Mouse (Mus musculus): ENCODE results near the gene Mamdc2. TPM values are rescaled to one million over a fixed set of nuclear protein-coding genes. Genes with fewer than 3 reads are reported as not detected.

Gene Mamdc2
- total RNA-seq, 1 experiment from 2014 or later, result 1.3 TPM

DNA sequence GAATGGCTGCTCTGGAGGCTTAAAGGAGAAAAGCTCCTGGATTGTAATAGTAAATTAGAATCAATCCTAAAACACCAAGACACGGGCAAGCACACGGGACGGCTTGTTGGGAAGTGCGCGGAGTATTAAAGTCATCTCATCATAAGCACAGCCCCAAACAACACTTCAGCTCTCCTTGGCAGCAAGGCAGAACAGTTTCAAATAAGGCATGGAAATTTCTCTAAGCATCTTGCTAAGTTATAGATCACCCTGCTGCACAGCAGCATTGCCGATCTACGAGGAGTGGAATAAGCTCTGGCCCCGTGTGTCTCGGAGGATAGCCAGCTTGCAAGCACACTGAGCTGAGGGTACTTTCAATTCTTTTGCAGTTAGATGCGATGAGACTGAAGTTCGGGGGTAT lies 13.8 kb downstream of the Mamdc2 start:
- DNase-seq, result no peak

DNA sequence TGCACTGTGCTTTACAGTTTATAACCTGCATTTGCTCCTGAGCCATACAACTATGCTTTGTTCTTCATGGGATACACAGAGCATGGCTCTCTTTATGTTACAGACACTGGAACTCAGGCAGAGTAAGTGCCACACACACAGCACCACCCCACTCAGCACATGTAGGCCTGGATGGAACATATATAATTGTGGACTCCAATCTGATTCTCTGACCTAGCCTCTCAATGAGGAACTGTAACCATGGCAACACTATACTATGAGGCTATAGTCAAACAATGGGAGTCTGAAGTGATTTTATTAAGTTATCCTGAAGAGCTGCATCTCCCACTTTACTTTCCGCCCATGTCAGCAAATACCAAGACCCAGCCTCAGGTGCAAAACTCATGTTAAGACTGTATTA lies 30.6 kb downstream of the Mamdc2 start:
- no peak for DNase-seq

DNA sequence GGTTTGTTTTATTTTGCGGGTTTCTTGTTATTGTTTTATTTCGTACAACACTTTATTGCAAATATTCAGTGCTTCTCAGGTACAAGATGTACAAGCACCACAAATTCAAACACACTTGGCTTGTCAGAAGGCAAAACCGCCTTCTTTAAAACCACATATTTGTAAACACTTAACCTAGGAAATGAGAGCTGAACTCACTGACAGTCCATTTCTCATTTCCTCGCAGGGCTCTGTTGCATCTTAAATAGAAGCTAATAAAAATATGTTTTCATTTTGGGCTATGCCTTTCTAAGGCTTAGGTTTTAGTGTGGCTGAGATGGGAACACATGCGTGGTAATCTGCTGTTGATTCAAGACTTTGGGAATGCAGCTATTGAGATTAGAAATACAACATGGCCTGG lies 37.4 kb downstream of the Mamdc2 start:
- no peak for DNase-seq

DNA sequence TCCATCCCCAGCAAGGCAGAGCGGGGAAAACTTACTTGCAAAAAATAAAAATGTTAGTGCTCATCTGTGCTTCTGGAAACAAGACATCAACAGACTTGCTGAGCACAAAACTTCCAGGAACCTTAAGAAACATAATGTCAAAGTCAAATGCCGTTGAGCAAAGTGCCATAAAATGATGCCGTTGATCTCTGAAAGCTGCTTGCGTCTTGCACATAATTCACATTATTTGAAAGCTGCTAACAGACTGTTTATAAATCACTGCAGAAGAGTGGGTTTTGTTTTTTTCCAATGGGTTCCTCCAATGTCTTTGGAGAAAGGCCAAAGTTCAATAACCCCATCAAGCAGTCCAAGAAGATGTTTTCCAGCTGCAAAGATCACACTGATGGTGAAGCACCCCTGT lies 37.9 kb downstream of the Mamdc2 start:
- no peak for DNase-seq

DNA sequence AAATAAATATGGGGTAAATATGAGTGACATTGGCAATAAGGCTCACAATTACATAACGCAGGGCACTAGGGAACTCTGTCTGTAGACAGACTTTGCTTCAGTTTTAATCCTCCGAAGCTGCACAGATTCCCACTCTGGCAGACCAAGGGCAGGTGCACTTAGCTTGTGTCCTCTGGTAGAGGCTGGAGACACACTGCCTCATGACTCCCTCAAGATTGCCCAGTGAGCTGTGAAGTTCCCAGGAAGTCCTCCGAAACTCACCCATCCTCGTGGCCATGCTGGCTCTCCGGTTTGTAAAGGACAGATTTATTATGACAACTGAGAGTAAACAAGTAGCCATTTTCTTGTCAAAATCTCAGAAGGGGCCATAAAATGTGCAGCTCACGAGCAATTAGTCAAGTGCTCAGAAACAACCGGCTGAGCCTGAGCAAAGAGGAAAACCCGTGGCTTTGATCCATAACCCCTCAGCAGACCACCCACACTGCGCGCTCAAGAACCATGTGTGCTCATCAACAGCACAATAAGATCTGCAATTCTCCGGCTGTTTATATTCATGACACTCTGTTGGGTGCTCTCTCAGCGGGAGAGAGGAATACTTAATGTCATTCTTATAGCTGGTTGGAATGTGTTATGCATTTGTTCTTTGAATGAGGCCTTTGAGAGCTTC lies 46.6 kb downstream of the Mamdc2 start:
- DNase-seq, result no peak

DNA sequence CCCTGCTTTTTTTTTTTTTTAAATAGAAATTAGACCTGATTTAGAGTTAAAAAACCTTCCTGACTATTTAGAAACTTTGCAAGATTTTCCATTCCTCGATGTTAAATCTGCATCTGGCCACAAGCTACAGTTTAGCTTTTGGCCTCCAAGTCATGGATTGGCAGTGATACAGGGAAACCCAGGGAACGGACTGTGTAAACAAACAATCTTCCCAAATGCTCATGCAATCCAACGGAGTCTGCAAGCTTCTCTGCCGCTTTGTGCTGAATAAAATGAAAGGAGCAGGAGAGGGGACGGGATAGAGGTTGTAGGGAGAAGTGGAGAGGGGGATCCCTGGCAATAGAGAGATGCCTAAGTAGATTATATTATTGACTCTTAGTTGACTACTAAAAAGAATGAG lies 47.8 kb downstream of the Mamdc2 start:
- DNase-seq, result no peak

DNA sequence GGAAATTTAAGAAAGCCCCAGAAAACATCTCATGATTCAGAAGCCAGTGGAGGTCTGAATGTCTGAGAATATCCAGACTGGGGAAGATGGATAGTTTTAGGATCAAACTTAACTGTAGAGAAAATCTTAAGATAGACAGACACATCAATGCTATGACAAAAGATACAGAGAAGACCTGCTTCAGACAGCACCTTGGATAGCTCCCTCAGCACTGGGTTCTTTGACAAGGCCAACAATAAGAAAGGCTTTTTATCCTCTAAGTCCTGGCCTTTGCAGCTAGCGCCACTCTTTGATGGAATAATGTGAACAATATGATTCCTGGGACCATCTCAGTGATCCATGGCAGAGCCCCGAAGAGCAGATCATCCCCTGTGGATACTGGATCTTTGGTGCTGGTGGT lies 52.3 kb downstream of the Mamdc2 start:
- no peak for DNase-seq

DNA sequence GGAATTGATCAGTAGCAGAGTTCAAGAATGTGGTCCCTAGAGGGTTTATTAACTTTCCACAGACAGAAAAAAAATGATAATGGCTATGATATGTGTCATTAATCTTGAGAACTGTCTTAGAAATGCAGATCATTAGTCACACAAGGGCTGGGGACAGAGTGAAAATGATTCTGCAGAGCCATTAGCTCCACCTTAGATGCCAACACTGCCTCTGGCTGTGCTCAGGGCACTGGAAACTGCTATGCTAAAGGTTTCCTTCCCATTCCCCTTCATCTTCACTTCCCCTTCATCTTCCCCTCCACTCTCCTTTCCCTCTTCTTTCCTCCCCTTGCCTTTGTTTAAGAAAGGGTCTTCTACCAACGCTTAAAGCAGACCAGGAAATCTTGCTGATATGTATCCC lies 53.6 kb downstream of the Mamdc2 start:
- no peak for DNase-seq

DNA sequence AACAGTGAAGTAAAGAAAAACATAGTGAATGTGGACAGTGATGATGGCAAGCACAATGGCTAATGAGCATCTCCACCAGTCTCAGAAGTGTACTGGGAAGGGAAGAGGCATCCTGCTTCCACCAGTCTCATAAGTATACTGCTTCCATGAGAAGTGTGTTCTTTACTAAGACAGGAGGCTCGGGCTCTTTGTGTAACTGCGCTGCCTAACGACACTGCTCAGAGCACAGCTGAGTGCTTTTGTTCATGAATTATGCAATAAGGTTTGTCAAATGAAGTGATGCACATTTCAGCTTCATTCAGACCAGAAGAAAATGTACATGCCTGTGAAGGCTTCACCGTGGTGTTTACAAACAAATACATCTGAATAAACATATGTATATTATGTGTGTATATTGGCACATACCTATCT lies 59.4 kb downstream of the Mamdc2 start:
- DNase-seq, result no peak

DNA sequence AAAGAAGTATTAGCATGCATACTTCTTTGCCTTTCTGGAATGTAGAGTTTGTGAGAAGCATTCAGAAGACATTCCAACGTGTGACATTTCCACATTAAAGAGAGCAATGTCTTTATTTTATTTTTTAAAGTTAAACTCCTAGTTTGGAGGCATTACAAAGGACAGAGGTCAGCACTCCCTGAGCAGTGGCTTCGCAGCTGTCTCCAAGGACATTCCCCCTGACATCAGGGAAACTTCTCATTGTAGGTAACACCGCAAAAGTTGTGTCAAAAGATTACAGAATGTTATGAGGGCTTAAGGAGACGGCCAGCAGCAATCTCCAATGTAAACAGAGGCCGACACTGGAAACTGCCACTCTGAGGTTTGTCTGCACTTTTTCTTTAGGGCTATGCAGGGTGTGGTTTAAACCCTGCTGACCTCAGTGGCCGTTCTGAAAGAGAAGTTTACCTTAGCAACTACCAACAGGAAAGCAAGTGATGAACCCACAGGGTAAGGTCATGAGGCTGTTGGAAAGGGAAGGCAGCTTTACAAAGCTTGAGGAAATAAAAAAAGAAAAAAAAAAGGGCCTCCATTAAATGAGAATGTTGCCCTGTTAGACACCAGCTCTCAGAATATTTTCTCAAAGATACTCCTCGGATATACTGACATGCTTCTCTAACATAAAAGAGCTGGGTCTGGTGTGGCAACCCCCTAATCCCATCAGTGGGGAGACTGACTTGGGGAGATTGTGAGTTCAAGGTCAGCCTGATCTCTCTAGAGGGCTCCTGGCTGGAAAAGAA lies 60.0 kb downstream of the Mamdc2 start:
- DNase-seq, result no peak

DNA sequence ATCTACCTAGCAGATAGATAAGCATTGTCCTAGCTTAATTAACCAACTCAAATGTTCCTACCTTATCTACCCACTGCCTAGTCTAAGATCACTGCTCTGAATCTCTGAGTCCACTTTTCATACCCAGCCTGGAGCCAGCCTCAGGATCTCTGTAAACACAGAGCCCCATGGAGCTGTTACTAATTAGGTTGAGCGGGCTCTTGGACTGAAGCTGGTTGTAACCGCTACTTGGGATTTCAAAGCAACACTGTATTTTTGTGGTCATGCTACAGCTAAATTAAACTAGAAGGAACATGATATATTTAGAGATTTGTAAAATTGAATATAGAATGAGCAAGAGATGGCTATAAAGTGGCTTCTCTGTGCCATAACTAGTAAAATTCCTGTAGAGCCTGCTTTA lies 65.8 kb downstream of the Mamdc2 start:
- DNase-seq, result no peak

DNA sequence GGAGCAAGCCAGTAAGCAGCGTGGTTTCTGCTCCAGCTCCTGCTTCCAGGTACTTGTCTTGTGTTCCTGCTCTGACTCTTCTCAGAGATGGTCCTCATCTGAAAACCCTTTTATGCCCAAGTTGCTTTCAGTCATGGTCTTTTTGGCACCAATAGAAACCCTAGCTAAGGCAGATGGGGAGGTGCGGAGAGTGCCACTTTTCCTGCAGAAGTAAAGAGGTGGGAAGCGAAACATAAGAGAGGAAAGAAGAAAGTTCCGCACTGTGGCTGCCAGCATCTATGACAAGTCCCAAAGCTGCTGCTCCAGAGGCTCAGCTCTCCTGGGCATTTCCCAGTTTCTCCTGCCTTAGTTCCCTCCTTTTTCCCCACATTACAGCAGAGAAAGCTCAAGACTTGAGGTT lies 67.3 kb downstream of the Mamdc2 start:
- DNase-seq, result no peak

DNA sequence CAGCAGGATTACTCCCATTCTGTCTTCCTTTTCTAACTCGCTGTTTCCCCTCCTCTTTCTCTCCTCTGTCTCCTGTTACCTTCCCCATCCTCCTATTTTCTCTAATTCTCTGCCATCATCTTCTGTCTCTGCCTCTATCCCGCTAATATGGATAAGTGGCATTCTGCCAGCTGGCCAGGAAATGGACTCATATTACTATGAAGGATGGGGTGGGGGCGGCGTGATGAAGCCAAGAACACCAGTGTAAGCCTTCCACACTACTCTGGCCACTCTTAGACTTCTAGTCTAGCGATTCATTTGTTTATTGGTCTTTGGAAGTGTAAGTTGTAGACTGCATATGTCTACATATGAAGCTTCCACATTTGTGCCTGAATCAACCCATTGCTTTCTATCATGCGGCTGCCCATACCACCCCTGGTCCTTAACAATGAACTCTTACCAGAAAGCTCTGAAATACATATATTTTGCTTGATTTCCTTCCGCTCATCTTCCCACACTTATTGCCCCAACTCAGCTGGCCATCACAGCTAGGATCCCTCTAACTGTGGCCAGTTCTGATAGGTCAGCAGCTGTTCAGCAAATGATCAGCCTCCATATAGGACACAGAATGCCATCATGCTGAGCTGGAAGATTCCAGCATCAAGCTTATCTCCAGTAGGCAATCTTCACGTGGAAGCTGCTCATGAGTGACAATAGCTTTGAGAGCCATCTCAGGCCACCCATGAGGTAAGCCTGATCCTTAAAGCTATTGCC lies 68.3 kb downstream of the Mamdc2 start:
- no peak for DNase-seq

DNA sequence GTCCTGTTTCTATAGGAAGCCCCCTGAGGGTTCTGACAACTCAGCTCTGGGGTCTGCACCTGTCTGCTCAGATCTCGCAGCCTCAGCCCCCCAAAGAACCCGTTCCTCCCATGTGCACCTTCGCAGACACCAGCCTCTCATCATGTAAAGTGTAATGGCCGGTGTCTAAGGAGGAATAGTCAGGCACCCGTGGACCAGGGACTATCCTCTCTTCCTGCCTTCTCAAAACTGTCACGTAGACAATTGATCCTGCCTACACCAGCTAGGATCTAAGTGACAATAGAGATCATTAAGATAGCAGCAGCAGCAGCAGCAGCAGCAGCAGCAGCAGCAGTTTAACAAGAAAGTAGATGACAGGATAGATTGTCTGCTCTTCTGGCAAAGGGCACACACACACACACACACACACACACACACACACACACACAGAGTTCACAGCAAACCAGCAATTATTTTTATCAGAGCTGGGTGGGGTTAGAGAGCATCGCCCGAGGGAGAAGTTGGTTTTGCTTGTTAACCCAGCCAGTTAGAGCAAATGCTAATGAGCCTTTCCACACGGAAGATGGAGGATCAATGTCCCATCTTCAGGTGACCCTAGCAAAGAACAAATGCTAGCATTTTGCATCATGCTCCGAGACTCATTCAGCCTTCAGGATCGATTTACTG lies 71.6 kb downstream of the Mamdc2 start:
- DNase-seq, result no peak

DNA sequence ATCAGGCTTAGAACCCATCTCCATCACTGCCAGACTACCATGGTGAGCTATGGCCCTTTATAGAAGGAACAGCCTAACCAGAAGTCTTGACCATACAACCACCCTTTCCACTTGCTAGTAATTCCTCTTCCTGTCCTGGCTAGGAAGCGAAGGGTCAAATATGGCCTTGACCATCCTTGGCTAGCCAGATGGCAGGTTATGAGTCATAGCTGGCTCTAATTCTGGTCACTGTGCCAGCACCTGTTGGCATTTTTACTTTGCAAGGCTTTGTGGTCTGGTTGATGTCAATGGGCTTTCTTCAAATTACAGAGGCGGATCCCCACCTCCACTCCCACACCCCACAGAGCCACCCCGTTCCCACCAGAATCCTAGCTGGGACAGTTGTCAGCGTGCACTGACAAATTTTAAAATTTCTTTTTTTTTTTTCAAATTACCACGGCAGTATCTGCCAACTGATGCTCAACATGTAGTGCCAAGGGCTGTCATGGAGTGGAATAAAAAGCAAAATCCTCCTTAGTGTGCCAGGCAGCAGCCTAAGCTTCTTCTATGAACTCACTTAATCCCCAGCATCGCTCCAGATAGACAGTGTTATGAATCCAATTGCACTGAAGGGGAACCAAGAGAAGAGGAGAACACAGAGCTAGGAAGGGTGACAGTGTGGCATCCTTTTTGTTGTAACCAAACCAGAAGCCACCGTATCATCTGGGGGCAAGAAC lies 73.1 kb downstream of the Mamdc2 start:
- DNase-seq, result peak; percentile 12

DNA sequence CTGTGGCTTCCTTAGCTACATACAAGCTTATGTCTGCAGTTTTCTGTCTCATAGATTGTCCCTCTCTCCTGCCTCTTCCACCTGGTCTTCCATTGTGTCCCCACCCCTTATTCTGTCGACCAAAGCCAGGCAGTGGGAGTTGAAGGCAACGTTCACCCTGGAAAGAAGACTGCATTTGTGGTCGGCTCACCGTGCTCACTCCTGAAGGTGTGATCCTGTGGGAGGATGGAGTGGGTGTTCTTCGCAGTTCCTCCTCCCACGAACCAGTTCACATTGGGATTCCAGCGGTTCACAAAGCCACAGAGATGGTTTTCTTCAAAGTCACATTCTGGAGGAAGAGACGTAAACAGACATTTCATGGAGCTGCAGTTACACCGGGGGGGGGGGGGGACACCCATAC lies 74.5 kb downstream of the Mamdc2 start:
- DNase-seq, result no peak

DNA sequence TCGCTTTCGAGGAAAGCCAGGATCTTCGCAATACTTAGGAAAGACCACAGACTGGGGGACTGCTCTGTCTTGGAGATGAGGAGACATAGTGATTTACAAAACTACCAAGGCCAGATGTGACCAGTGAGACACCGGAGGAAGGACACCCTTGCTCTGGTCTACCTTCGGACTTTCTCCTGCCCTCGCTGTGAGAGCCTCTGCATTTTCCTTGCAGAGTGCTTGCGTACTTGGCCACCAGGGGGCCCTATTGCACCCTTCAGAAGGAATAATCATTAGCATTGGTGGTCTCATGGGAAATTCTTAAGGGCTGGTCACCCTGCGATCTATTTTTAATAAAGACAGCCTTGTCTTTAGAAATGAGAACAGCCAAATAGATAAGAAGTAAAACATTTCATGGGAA lies 75.0 kb downstream of the Mamdc2 start:
- peak; percentile 57 for DNase-seq

DNA sequence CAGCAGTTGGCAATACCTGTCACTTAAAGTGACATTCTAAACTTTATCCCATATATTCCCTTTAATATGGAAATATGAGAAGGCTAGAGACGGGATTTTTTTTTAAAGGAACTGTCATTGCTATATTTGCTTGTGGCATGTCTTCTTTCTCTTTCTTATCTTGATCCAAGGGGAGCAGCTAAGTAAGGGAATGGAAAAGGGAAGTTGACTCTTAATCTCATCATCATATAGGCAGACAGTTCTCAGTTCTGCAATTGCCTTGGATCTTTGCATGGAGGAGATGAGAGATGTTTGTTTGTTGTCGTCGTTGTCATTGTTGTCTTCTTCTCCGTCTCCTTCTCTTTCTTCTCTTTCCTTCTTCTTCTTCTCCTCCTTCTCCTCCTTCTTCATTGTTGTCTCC lies 79.0 kb downstream of the Mamdc2 start:
- no peak for DNase-seq

DNA sequence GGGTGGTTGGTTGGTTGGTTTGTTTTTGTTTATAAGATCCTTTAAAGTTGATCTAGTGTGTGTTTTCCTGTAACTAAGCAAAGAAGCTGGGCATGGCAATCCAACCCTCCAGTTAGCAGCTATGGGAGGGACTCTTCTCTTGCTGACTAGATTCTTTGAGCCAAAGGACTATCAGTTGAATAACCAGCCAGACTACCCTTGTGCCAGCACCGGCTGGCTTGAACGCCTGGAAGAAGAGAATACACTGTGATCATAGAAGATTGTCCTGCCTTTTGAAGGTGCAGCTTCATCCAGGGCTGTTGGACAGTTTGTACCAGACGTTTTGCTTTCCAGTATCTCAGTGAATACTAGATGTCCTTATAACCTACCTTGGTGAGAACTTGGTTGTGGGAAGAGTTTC lies 86.2 kb downstream of the Mamdc2 start:
- DNase-seq, result no peak

DNA sequence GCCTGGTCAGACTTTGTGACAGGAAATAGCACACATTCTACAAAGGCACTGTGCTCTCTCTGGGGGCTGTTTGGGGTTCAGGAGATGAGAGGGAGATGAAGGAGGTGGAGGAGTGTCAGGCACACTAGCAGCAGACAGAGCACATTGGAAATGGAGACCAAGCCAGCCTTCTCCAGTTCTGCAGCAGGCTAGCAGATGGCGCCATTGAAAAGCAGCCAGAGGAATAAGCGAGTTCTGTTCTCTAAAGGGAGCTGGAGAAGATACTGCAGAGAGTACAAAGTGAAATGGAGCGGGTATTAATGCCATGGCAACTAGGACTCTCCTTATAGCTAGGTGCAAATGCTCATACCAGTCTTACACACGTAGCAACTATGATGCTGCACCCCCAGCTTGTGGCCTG lies 87.1 kb downstream of the Mamdc2 start:
- DNase-seq, result no peak

DNA sequence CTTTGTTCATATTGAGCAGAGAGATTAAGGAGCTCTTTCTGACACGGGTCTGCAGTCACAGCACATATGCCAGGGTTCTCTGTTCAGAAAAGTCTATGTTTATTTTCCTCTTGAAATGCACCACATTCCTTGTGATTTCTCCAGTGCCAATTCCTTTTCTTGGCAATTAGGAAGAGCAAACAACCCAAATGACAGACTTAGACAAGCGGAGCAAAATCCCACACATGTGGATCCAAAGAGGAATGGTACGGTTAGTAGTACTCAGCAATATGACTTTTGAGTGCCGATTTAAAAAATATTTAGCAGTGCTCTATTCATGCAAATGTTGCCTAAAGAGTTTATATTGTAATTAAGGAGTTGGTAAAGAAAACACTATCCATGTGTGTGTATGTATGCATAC lies 87.7 kb downstream of the Mamdc2 start:
- no peak for DNase-seq

DNA sequence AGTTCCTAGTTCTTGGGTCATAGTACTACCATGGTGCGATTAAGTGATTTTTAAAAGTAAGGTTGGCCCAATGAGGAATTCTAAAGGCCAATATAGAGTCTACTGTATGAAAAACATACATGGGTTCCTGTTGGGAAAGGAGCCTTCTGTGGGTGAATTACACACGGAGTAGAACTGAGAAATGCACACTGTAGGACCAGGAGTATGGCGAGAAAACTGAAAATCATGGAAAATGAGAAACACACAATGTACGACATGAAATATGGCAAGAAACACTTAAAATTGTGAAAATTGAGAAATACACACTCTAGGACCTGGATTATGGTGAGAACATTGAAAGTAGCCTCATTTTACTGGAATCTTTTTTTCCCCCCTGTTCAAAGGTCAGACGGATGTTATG lies 91.0 kb downstream of the Mamdc2 start:
- DNase-seq, result no peak

All from adrenal gland, postnatal 25 days (tissue).